Mouse (Mus musculus) CH12.LX (cell line): Measurements from ENCODE around the gene Cbx2. TPM values are rescaled to one million over a fixed set of nuclear protein-coding genes. Genes with fewer than 3 reads are reported as not detected.

ENCODE experiments used
- DNase-seq: peaks from one replicate; pipeline ENCODE4 v3.0.0-alpha.2; 2013; ENCODE audit errors: extremely low read depth
- H3K27ac ChIP-seq: 2 replicates; pipeline ENCODE4 v1.5.1; 2012; ENCODE audit warnings: low read depth, mild to moderate bottlenecking, control low read depth, moderate library complexity; ENCODE audit not compliant: insufficient read depth
- H3K27me3 ChIP-seq: replicated peaks from 2 replicates; pipeline ENCODE3; 2012; ENCODE audit warnings: inconsistent platforms
- H3K36me3 ChIP-seq, 2 experiments: replicated peaks in 1 of 2; 2 replicates each; pipeline versions ENCODE3 to v1.6.1; 2012; ENCODE audit warnings: inconsistent platforms in 1 of 2, low read length in 1 of 2, mild to moderate bottlenecking in 1 of 2, mixed read lengths in 1 of 2, moderate library complexity in 1 of 2; ENCODE audit not compliant: control insufficient read depth in 1 of 2, insufficient read depth in 1 of 2
- H3K4me1 ChIP-seq, 2 experiments: 2 replicates each; pipeline ENCODE4 v1.6.1; 2012; ENCODE audit warnings: inconsistent platforms in 1 of 2, moderate library complexity in 1 of 2; ENCODE audit not compliant: insufficient read depth in 2 of 2, control insufficient read depth in 1 of 2
- H3K4me2 ChIP-seq: 2 replicates; pipeline ENCODE4 v1.6.1; 2012; ENCODE audit warnings: low read depth, mild to moderate bottlenecking, control low read depth; ENCODE audit not compliant: poor library complexity, insufficient read depth, severe bottlenecking
- H3K4me3 ChIP-seq, 3 experiments: fragments of 150-350 bp in 1 of 3; sonication (generic) in 1 of 3; replicated peaks in 1 of 3; 2 replicates each; pipeline versions ENCODE3 to v1.5.1; 2011 to 2012; ENCODE audit warnings: low read depth in 2 of 3, low read length in 2 of 3, mild to moderate bottlenecking in 2 of 3, moderate library complexity in 2 of 3, control low read depth in 1 of 3, improper control_type of control experiment in 1 of 3, inconsistent platforms in 1 of 3, mixed read lengths in 1 of 3; ENCODE audit not compliant: poor library complexity in 1 of 3
- H3K79me2 ChIP-seq: replicated peaks from 2 replicates; pipeline ENCODE4 v1.6.1; 2012; ENCODE audit warnings: mild to moderate bottlenecking, moderate library complexity; ENCODE audit not compliant: control insufficient read depth, poor library complexity, insufficient read depth, severe bottlenecking; ENCODE audit errors: extremely low read depth
- H3K9ac ChIP-seq: 2 replicates; pipeline ENCODE4 v1.6.1; 2012; ENCODE audit warnings: low read depth, mild to moderate bottlenecking, control low read depth, moderate library complexity; ENCODE audit not compliant: insufficient read depth
- H3K9me3 ChIP-seq: replicated peaks from 2 replicates; pipeline ENCODE3; 2012; ENCODE audit warnings: low read length, inconsistent platforms, mixed read lengths
- CHD1 ChIP-seq: IDR thresholded peaks from 2 replicates; pipeline ENCODE4 v1.6.1; 2012; ENCODE audit warnings: low read depth, low read length, improper control_type of control experiment, inconsistent platforms
- CHD2 ChIP-seq: IDR thresholded peaks from 2 replicates; pipeline ENCODE4 v1.6.1; 2011; ENCODE audit warnings: low read length, improper control_type of control experiment
- ELF1 ChIP-seq: IDR thresholded peaks from 2 replicates; pipeline ENCODE4 v1.6.1; 2014; ENCODE audit warnings: low read depth, mild to moderate bottlenecking, inconsistent platforms, low read length, improper control_type of control experiment
- HCFC1 ChIP-seq: IDR thresholded peaks from 2 replicates; pipeline ENCODE4 v1.6.1; 2012; ENCODE audit warnings: low read depth, mild to moderate bottlenecking, inconsistent platforms, low read length, improper control_type of control experiment
- MAZ ChIP-seq: IDR thresholded peaks from 2 replicates; pipeline ENCODE4 v1.6.1; 2012; ENCODE audit warnings: low read depth, mild to moderate bottlenecking, inconsistent platforms, low read length, improper control_type of control experiment, moderate library complexity
- POLR2A ChIP-seq: IDR thresholded peaks from 2 replicates; pipeline ENCODE4 v1.6.1; 2011; ENCODE audit warnings: low read depth, mild to moderate bottlenecking, improper control_type of control experiment, low read length
- POLR2AphosphoS2 ChIP-seq: IDR thresholded peaks from 2 replicates; pipeline ENCODE4 v1.6.1; 2011; ENCODE audit warnings: low read depth, low read length, improper control_type of control experiment
- ZKSCAN1 ChIP-seq: IDR thresholded peaks from 2 replicates; pipeline ENCODE4 v1.6.1; 2012; ENCODE audit warnings: low read depth, inconsistent platforms, low read length, improper control_type of control experiment, borderline replicate concordance
- dilution Hi-C: fragments of 300-500 bp; cut with MboI; formaldehyde crosslinking; loops from 2 replicates; pipeline ENCODE4 v1.14.3; 2020; ENCODE audit warnings: low sequenced_read_pairs; ENCODE audit not compliant: extremely low pct_unique_long_range_greater_than_20kb, extremely low pct_ligation_motif_present
- in situ Hi-C: fragments of 300-500 bp; cut with MboI; formaldehyde crosslinking; loops from 3 replicates; pipeline ENCODE4 v1.14.3; 2019; ENCODE audit warnings: low sequenced_read_pairs, low pct_ligation_motif_present, low pct_unique_long_range_greater_than_20kb, mixed read lengths
- polyA plus RNA-seq: library from polyadenylated mRNA; unstranded; fragments of >175 nt; gene quantifications from 2 replicates; pipeline ENCODE4 v1.2.1, GENCODE M21; 2012; ENCODE audit warnings: low read depth; ENCODE audit not compliant: insufficient read length
- total RNA-seq, 2 experiments: library from RNA; depleted of rRNA; stranded (reverse); fragments of 300-350 nt in 1 of 2; fragments of >200 nt in 1 of 2; gene quantifications; 2 replicates each; pipeline ENCODE4 v1.2.3; 2012 to 2014

The Cbx2 gene
- total and polyA plus RNA-seq, 3 experiments, result 2.8 to 15.5 (median 3.9) TPM

DNA sequence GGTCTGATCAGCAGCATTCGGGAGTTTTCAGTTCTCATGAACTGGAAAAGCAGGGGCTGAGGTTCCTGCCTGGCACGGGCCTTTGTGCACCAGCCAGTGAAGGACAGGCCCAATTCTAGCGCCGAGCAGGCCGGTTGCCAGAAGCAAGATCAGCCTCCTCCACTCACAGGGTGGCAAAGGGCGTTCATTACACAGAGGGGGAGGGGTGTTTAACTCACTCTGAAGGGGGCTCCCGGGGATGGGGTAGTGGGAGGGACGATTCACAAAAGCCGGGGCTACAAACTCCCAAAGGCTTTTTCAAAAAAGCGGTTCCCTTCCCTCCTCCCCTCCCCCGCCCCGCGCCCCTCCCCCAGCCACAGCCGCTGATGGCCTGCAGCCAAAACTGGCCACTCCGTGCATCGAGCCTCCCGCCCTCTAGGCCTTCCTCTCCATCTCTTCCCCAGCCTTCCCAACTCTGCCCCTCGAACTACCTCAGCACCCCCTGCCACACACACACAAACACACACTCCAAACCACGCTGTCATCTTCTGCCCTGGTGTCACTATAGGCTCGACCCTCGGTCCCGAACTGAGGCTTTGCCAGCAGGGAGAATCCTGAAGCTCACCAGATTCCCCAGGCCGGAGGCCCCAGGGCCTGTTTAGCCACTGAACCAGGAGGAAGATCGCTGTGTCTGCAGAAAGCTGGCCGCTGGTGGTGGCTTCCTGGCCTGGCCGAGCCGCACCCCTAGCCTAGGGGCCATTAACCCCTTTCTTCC, 56.1 kb downstream of the Cbx2 start:
- TF ChIP-seq CHD2 (peak; percentile 21; the same call in 1 of the 2 replicates), MAZ (no peak)
- H3K79me2 ChIP-seq, result peaks cover 35% of the 10 kb centered on the region
- DNase-seq, result no peak
- H3K4me1 ChIP-seq, result peaks cover 34 to 73% of the 10 kb centered on the region in 2 experiments
- H3K27ac ChIP-seq, result no peak overlapping the region
- H3K9me3 ChIP-seq, result peaks cover 3% of the 10 kb centered on the region
- no peak overlapping the region for H3K4me2 ChIP-seq
- dilution Hi-C loops (no loop called here), in situ Hi-C loops (no loop called here)
- H3K27me3 ChIP-seq, result peaks cover 4% of the 10 kb centered on the region
- no peak overlapping the region for H3K4me3 ChIP-seq
- peaks cover 49 to 62% of the 10 kb centered on the region in 2 experiments for H3K36me3 ChIP-seq
- no peak overlapping the region for H3K9ac ChIP-seq

DNA sequence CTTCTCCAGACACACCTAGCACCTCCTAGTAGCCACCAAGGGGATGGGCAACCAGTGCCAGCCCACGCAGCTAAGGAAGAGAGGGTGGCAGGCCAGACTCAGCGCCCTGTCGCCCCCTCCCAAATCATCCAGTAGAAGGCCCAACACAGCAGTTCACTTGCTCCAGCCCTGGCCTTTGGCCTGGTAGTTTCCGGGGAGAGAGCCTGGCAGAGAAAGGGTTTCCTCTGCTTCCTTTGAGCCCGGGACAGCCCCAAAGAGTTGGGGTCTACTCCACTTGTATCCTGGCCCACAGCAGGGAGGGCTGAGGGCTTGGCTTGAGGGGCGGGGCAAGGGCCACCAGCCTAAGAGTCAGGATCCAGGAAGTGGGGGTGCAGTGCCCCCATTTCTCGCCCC, 56.7 kb downstream of the Cbx2 start:
- Histone ChIP-seq H3K4me3 (no peak overlapping the region), H3K9ac (no peak overlapping the region), H3K4me1 (peaks cover 34 to 76% of the 10 kb centered on the region in 2 experiments), H3K36me3 (peaks cover 54 to 68% of the 10 kb centered on the region in 2 experiments), H3K27me3 (no peaks in the 10 kb centered on the region), H3K9me3 (peaks cover 3% of the 10 kb centered on the region), H3K4me2 (no peak overlapping the region), H3K27ac (no peak overlapping the region), H3K79me2 (peaks cover 40% of the 10 kb centered on the region)
- TF ChIP-seq POLR2AphosphoS2, result no peak
- TF ChIP-seq ELF1, result peak; percentile 31; the same call in 1 of the 2 replicates
- dilution Hi-C loops (no loop called here), in situ Hi-C loops (no loop called here)
- DNase-seq, result no peak

DNA sequence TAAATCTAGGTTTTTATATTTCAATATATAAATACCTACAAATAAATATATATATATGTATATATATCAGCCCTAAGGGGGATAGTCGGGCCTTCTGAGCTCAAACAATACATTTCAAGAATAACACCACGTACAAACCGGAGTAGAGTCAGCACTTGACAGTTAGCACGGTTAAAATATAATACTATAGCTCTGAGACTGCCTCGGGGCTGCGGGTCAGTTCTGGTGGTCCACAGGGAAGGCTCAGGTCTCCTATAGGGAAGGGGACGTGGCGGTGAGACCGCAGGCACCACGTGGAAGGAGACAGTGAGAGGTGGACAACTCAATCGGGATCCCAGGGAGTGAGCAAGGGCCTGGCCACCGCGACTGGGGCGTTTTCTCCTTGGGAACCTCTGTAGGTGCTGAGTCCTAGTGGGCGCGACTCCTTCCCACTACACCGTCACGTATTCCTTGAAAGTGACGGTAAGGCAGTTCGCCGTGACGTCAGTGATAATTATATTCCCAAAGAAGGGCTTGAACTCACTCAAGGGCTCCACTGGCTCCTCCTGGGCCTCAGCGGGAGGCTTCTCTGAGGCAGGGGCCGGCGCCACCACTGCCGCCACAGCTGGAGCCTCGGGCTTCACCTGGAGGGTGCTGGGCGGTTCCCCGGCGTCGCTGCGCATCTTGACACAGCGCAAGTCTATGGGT, 57.8 kb downstream of the Cbx2 start:
- Histone ChIP-seq H3K9me3 (peaks cover 3% of the 10 kb centered on the region), H3K27me3 (no peaks in the 10 kb centered on the region), H3K27ac (no peak overlapping the region), H3K36me3 (peaks cover 55 to 73% of the 10 kb centered on the region in 2 experiments), H3K9ac (no peak overlapping the region), H3K4me1 (peaks cover 31 to 77% of the 10 kb centered on the region in 2 experiments), H3K4me3 (peak overlapping the region in 1 of 3 experiments; percentile 0), H3K79me2 (peaks cover 52% of the 10 kb centered on the region), H3K4me2 (no peak overlapping the region)
- DNase-seq, result no peak
- in situ Hi-C loops, result no loop called here
- TF ChIP-seq ZKSCAN1 (no peak), POLR2A (no peak), CHD1 (no peak), HCFC1 (no peak)
- dilution Hi-C loops, result no loop called here

Other genes starting within 250 kb of the Cbx2 start
- gene Rbfox3, start 111.4 kb upstream of the Cbx2 start, total RNA-seq (2012; rRNA removed), result not detected in 2 replicates
- gene Rbfox3, start 111.4 kb upstream of the Cbx2 start, total RNA-seq (2014; rRNA removed), result not detected in 2 replicates
- not detected in 2 replicates for gene Rbfox3, start 111.4 kb upstream of the Cbx2 start, polyA plus RNA-seq
- not detected in 2 replicates for gene Enpp7, start 34.8 kb upstream of the Cbx2 start, total RNA-seq (2012; rRNA removed)
- not detected in 2 replicates for gene Enpp7, start 34.8 kb upstream of the Cbx2 start, total RNA-seq (2014; rRNA removed)
- gene Enpp7, start 34.8 kb upstream of the Cbx2 start, polyA plus RNA-seq, result not detected in 2 replicates
- gene Cbx8, start 18.0 kb downstream of the Cbx2 start, total RNA-seq (2012; rRNA removed), result 8.5 and 10.2 TPM in 2 replicates
- 6.2 and 7.7 TPM in 2 replicates for gene Cbx8, start 18.0 kb downstream of the Cbx2 start, total RNA-seq (2014; rRNA removed)
- 6.0 and 7.5 TPM in 2 replicates for gene Cbx8, start 18.0 kb downstream of the Cbx2 start, polyA plus RNA-seq
- 30.6 and 40.4 TPM in 2 replicates for gene Cbx4, start 63.3 kb downstream of the Cbx2 start, total RNA-seq (2012; rRNA removed)
- 11.4 and 15.0 TPM in 2 replicates for gene Cbx4, start 63.3 kb downstream of the Cbx2 start, total RNA-seq (2014; rRNA removed)
- 26.0 and 29.8 TPM in 2 replicates for gene Cbx4, start 63.3 kb downstream of the Cbx2 start, polyA plus RNA-seq
- gene Tbc1d16, start 205.5 kb downstream of the Cbx2 start, total RNA-seq (2012; rRNA removed), result 9.4 and 15.9 TPM in 2 replicates
- gene Tbc1d16, start 205.5 kb downstream of the Cbx2 start, total RNA-seq (2014; rRNA removed), result 0.65 and 0.79 TPM in 2 replicates
- 2.4 and 2.7 TPM in 2 replicates for gene Tbc1d16, start 205.5 kb downstream of the Cbx2 start, polyA plus RNA-seq
- 0.80 and 1.3 TPM in 2 replicates for gene Ccdc40, start 205.6 kb downstream of the Cbx2 start, total RNA-seq (2012; rRNA removed)
- gene Ccdc40, start 205.6 kb downstream of the Cbx2 start, total RNA-seq (2014; rRNA removed), result 0.82 and 0.97 TPM in 2 replicates
- gene Ccdc40, start 205.6 kb downstream of the Cbx2 start, polyA plus RNA-seq, result 1.2 and 1.4 TPM in 2 replicates
- gene Gaa, start 244.9 kb downstream of the Cbx2 start, total RNA-seq (2012; rRNA removed), result 80.8 and 105 TPM in 2 replicates
- 19.6 and 19.8 TPM in 2 replicates for gene Gaa, start 244.9 kb downstream of the Cbx2 start, total RNA-seq (2014; rRNA removed)
- gene Gaa, start 244.9 kb downstream of the Cbx2 start, polyA plus RNA-seq, result 91.0 and 93.2 TPM in 2 replicates